Mouse (Mus musculus) olfactory bulb, adult 2 months (tissue): ENCODE data around the gene Tmprss4.

ENCODE experiments used
- CTCF ChIP-seq: fragments of 200-500 bp; IDR thresholded peaks from 2 replicates; pipeline ENCODE4 v1.5.1; 2012; ENCODE audit warnings: low read depth, mild to moderate bottlenecking, low read length, moderate library complexity; ENCODE audit not compliant: insufficient read depth
- POLR2A ChIP-seq: fragments of 200-500 bp; IDR thresholded peaks from 2 replicates; pipeline ENCODE4 v1.6.1; 2012; ENCODE audit warnings: mild to moderate bottlenecking, low read depth, low read length, moderate library complexity; ENCODE audit not compliant: insufficient read depth

DNA sequence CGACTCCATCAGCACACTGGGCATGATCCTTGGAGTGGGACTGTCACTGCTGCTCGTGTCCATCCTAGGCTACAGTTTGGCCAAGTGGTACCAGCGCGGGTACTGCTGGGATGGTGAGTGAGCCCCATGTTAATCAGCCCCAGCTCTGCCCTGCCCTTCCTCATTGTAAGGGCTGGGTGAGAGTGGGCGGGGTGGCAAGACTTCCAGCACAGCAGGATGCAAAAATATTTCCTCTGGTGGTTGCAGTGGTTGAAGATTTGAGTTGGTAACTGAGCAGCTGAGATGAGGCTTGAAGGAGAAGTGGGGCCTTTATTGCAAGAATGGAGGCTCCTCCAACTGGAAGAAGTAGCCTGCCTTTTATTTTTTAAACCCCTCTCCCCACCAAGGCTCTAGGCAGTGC, 37.5 kb upstream of the Tmprss4 start:
- no peak for TF ChIP-seq POLR2A
- no peak for TF ChIP-seq CTCF
